In the genomic region with DNA sequence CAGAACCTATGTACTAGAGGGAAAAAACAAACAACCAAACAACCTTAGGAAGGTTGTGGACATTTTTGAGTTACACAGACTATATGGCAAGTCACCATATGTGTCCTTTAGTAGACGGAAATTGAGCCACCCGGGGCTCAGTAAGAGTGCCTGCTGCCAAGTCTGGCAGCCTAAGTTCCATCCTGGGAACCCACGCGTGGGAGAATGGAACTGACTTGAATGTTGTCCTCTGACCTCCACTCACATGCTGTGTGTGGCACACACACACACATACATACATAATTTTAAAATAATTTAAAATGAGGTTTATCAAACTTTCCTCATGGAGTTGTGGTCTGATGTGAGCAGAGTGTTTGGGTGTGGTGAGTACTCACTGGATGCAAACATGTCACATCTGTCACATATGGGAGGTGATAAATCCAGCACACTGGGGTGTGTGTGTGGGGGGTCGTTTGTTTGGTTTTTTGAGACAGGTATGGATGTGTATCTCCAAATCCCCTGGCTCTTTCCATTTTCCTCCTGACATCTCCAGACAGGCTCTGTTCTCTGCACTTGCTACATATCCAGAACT, we compare ENCODE assay signal across 1 mouse cellular context.
TF ChIP-seq lines count a peak whose summit lies in the region.

No protein-coding gene starts in this region.

TF ChIP-seq in myocyte, 11 proteins besides CTCF, POLR2A, EP300 and RAD21:
- TF ChIP-seq MYOG (IDR thresholded peaks at IDR 0.05; ENCODE audit: control insufficient read depth in 1 of 3, insufficient read depth in 1 of 3, insufficient read length in 2 of 3, low read depth in 2 of 3) (no peak), REST (IDR thresholded peaks at IDR 0.05; ENCODE audit: insufficient read depth, insufficient read length) (no peak)
